Mouse (Mus musculus): ENCODE results near the gene Igsf10. TPM values are rescaled to one million over a fixed set of nuclear protein-coding genes. Genes with fewer than 3 reads are reported as not detected.
"Not testable (repeated sequence)": the region's sequence is repeated elsewhere in the genome, so short reads cannot be mapped to it uniquely, and the experiment has no call there.

Igsf10 gene
- 2.8 and 3.2 TPM in 2 replicates for polyA plus RNA-seq (2015; fragmentation: Nextera tagmentation; extraction: Ambion mirVana)

GRCm38 (mm10) chr3:59344065-59344905 lies at the start of gene Igsf10:
Gene Igsf10, minus strand, starts transcription at chr3:59344394.
- no peaks in the 10 kb centered on the region for H3K36me3 ChIP-seq (replicated peaks)
- H3K4me2 ChIP-seq, result peak within 1 kb of the TSS; percentile 78
- H3K4me3 ChIP-seq, result peak within 1 kb of the TSS; percentile 87
- H3K27me3 ChIP-seq (replicated peaks), result no peaks in the 10 kb centered on the region
- peak within 1 kb of the TSS; percentile 76 for H3K27ac ChIP-seq
- H3K9me3 ChIP-seq, result no peaks in the 10 kb centered on the region
- H3K9ac ChIP-seq, result peak within 1 kb of the TSS; percentile 87
- WGBS, result 2% methylated on average over 22 of the region's 23 CpGs
- peak; percentile 97 for ATAC-seq (replicated peaks)
- H3K4me1 ChIP-seq, result peaks cover 9% of the 10 kb centered on the region

DNA sequence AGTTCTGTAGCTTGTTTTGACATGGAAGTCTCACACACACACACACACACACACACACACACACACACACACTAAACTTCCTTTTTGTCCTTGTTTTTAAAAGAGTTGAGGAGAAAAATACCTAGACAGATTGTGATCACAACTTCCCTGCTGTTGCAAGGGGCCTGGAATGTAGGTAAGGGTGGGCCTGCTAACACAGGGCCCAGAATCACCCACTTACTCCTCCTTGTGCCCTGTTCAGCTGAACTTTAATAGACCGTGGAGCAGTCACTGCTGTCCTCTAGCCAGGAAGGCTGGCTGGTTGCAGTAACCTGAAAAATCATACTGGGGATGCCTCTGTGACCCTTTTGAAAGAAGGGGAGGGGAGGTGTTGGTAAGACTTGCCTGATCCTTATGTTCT lies 41.4 kb upstream of the Igsf10 start:
- ATAC-seq (replicated peaks), result no peak
- Histone ChIP-seq H3K4me3 (no peak overlapping the region), H3K9ac (no peak overlapping the region), H3K36me3 (replicated peaks) (no peaks in the 10 kb centered on the region), H3K9me3 (no peaks in the 10 kb centered on the region), H3K27me3 (replicated peaks) (no peaks in the 10 kb centered on the region), H3K4me1 (no peaks in the 10 kb centered on the region), H3K4me2 (no peak overlapping the region), H3K27ac (no peak overlapping the region)
- 88% methylated on average over 1 of the region's 1 CpGs for WGBS

DNA sequence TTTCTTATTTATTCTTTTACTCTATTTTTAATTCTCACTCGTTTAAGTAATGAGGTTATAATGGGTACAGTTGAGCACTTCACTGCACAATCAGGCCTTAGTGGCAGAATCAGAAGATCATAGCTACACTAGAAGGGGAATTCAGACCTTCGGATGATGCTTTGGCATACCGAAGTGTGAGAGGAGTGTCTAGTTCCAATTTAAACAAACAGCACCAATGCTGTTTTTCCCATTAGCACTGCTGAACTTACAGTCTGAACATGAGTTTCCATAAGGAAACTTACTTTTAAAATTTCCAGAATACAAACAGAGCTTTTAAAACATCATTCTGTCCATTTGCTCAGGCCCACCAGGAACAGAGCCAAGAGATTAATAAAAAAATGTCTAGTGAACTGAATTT lies 40.8 kb upstream of the Igsf10 start:
- H3K9ac ChIP-seq, result no peak overlapping the region
- no peaks in the 10 kb centered on the region for H3K27me3 ChIP-seq (replicated peaks)
- no peak overlapping the region for H3K4me2 ChIP-seq
- no peak overlapping the region for H3K27ac ChIP-seq
- H3K4me1 ChIP-seq, result no peaks in the 10 kb centered on the region
- no peak overlapping the region for H3K4me3 ChIP-seq
- H3K36me3 ChIP-seq (replicated peaks), result no peaks in the 10 kb centered on the region
- WGBS, result 85% methylated on average over 3 of the region's 3 CpGs
- ATAC-seq (replicated peaks), result no peak
- no peaks in the 10 kb centered on the region for H3K9me3 ChIP-seq

DNA sequence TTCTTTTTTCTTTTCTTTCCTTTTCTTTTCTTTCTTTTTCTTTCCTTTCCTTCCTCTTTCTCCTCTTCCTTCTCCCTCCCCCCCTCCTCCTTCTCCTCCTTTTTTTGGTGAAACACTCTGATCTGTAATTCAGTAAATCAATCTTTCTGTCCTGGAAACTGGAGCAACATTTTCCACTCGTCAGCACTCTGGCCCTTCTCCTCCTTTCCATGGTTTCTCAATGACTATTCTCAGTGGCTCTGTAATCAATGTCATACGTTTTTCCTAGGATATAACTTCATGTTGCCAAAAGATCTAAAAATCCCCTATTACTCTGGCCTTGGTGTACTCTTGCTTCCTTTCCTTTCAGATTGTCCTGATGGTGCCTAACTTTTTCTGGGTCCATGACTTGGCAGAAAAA lies 40.1 kb upstream of the Igsf10 start:
- 72% methylated on average over 2 of the region's 2 CpGs for WGBS
- H3K4me2 ChIP-seq, result no peak overlapping the region

GRCm38 (mm10) chr3:59378791-59379190 lies 34.6 kb upstream of the Igsf10 start:
- not testable (repeated sequence) for H3K9me3 ChIP-seq; H3K4me2 ChIP-seq; H3K9ac ChIP-seq; H3K27ac ChIP-seq; H3K4me1 ChIP-seq; ATAC-seq (replicated peaks); H3K27me3 ChIP-seq (replicated peaks); H3K4me3 ChIP-seq; H3K36me3 ChIP-seq (replicated peaks)
- WGBS, result 94% methylated on average over 1 of the region's 1 CpGs

More for the DNA sequence above, 40.1 kb upstream of the Igsf10 start:
- H3K27ac ChIP-seq, result no peak overlapping the region
- no peaks in the 10 kb centered on the region for H3K4me1 ChIP-seq
- H3K9me3 ChIP-seq, result no peaks in the 10 kb centered on the region
- no peaks in the 10 kb centered on the region for H3K36me3 ChIP-seq (replicated peaks)
- no peak overlapping the region for H3K9ac ChIP-seq
- no peak for ATAC-seq (replicated peaks)
- no peaks in the 10 kb centered on the region for H3K27me3 ChIP-seq (replicated peaks)
- H3K4me3 ChIP-seq, result no peak overlapping the region

DNA sequence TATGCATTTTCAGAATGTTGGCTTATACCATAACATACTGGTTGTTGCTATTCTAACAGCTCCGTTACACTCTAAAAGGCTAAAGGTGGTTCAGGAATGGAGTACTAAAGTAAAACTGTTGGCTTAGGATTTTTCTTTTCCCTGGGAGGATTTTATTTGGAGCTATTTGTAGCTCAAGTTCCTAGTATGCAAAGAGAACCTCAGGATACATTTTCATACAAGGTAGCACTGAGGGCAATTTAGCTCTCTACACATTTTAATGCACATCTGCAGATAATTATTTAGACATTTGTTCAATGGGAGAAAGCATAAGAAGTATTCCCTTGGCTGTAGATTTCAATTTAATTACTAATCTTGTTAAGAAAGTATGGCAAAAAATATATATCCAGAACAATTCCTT lies 17.7 kb upstream of the Igsf10 start:
- no peak overlapping the region for H3K4me3 ChIP-seq
- no peak for ATAC-seq (replicated peaks)
- 90% methylated on average over 1 of the region's 1 CpGs for WGBS

GRCm38 (mm10) chr3:59360102-59360501 lies 15.9 kb upstream of the Igsf10 start:
- Histone ChIP-seq H3K27ac (no peak overlapping the region), H3K4me3 (no peak overlapping the region), H3K9ac (no peak overlapping the region), H3K4me2 (no peak overlapping the region), H3K36me3 (replicated peaks) (no peaks in the 10 kb centered on the region), H3K27me3 (replicated peaks) (no peaks in the 10 kb centered on the region), H3K4me1 (no peaks in the 10 kb centered on the region), H3K9me3 (no peaks in the 10 kb centered on the region)
- ATAC-seq (replicated peaks), result no peak

More for the DNA sequence above, 17.7 kb upstream of the Igsf10 start:
- Histone ChIP-seq H3K36me3 (replicated peaks) (no peaks in the 10 kb centered on the region), H3K27ac (no peak overlapping the region), H3K4me2 (no peak overlapping the region), H3K4me1 (no peaks in the 10 kb centered on the region), H3K9ac (no peak overlapping the region), H3K9me3 (no peaks in the 10 kb centered on the region), H3K27me3 (replicated peaks) (no peaks in the 10 kb centered on the region)

GRCm38 (mm10) chr3:59354156-59354555 lies 10.0 kb upstream of the Igsf10 start:
- no peaks in the 10 kb centered on the region for H3K4me1 ChIP-seq
- 94% methylated on average over 3 of the region's 3 CpGs for WGBS
- no peaks in the 10 kb centered on the region for H3K36me3 ChIP-seq (replicated peaks)
- no peaks in the 10 kb centered on the region for H3K9me3 ChIP-seq
- no peak overlapping the region for H3K9ac ChIP-seq
- no peak for ATAC-seq (replicated peaks)
- no peak overlapping the region for H3K4me3 ChIP-seq
- no peak overlapping the region for H3K27ac ChIP-seq
- no peak overlapping the region for H3K4me2 ChIP-seq
- H3K27me3 ChIP-seq (replicated peaks), result no peaks in the 10 kb centered on the region

- Histone ChIP-seq H3K27ac (no peak overlapping the region), H3K4me2 (no peak overlapping the region), H3K27me3 (replicated peaks) (no peaks in the 10 kb centered on the region), H3K36me3 (replicated peaks) (no peaks in the 10 kb centered on the region), H3K9me3 (no peaks in the 10 kb centered on the region), H3K4me1 (no peaks in the 10 kb centered on the region), H3K4me3 (no peak overlapping the region), H3K9ac (no peak overlapping the region)
- no peak for ATAC-seq (replicated peaks)
Observed at GRCm38 (mm10) chr3:59351768-59352167, 7.6 kb upstream of the Igsf10 start.

GRCm38 (mm10) chr3:59343026-59343425 lies 1.2 kb downstream of the Igsf10 start:
- H3K27me3 ChIP-seq (replicated peaks), result no peaks in the 10 kb centered on the region
- H3K4me1 ChIP-seq, result peaks cover 9% of the 10 kb centered on the region
- no peak overlapping the region for H3K27ac ChIP-seq
- no peaks in the 10 kb centered on the region for H3K36me3 ChIP-seq (replicated peaks)
- no peak for ATAC-seq (replicated peaks)
- peak overlapping the region; percentile 78 for H3K4me2 ChIP-seq
- 65% methylated on average over 4 of the region's 4 CpGs for WGBS
- peak overlapping the region; percentile 87; the same call in 1 of the 2 replicates for H3K9ac ChIP-seq
- peak overlapping the region; percentile 87 for H3K4me3 ChIP-seq
- no peaks in the 10 kb centered on the region for H3K9me3 ChIP-seq

GRCm38 (mm10) chr3:59341647-59342427 lies 2.4 kb downstream of the Igsf10 start:
- no peak for ATAC-seq (replicated peaks)
- H3K9me3 ChIP-seq, result no peaks in the 10 kb centered on the region
- no peak overlapping the region for H3K27ac ChIP-seq
- H3K4me1 ChIP-seq, result peaks cover 9% of the 10 kb centered on the region
- no peaks in the 10 kb centered on the region for H3K36me3 ChIP-seq (replicated peaks)
- no peak overlapping the region for H3K4me2 ChIP-seq
- 77% methylated on average over 11 of the region's 11 CpGs for WGBS
- H3K9ac ChIP-seq, result no peak overlapping the region
- no peak overlapping the region for H3K4me3 ChIP-seq
- no peaks in the 10 kb centered on the region for H3K27me3 ChIP-seq (replicated peaks)

- H3K4me1 ChIP-seq, result no peaks in the 10 kb centered on the region
- no peaks in the 10 kb centered on the region for H3K9me3 ChIP-seq
- H3K4me3 ChIP-seq, result no peak overlapping the region
- H3K27me3 ChIP-seq (replicated peaks), result no peaks in the 10 kb centered on the region
- no peak for ATAC-seq (replicated peaks)
- no peak overlapping the region for H3K4me2 ChIP-seq
- H3K9ac ChIP-seq, result no peak overlapping the region
- H3K27ac ChIP-seq, result no peak overlapping the region
- no peaks in the 10 kb centered on the region for H3K36me3 ChIP-seq (replicated peaks)
- WGBS, result 91% methylated on average over 2 of the region's 2 CpGs
Observed at GRCm38 (mm10) chr3:59328526-59328925, 15.7 kb downstream of the Igsf10 start.
